Mouse (Mus musculus) forebrain, embryonic 11.5 days (tissue): Measurements from ENCODE around the gene Pm20d1. TPM values are rescaled to one million over a fixed set of nuclear protein-coding genes. Genes with fewer than 3 reads are reported as not detected.

Source experiments
- ATAC-seq: fragments of 200-750 bp; cut with Nextera tagmentation; replicated peaks from 2 replicates; pipeline ENCODE4 v1.8.0; 2017; ENCODE audit warnings: moderate TSS enrichment; ENCODE audit not compliant: low FRiP score
- DNase-seq: peaks from one replicate; pipeline ENCODE4 v3.0.0-alpha.2; 2017; ENCODE audit warnings: low spot score
- H3K27ac ChIP-seq: fragments of 300-500 bp; sonication (generic); 2 replicates; pipeline ENCODE4 v1.5.1; 2014; ENCODE audit warnings: low read depth, low read length
- H3K27me3 ChIP-seq: fragments of 300-500 bp; sonication (generic); 2 replicates; pipeline ENCODE4 v1.6.1; 2014; ENCODE audit warnings: mild to moderate bottlenecking, low read length, mixed read lengths; ENCODE audit not compliant: control insufficient read depth, insufficient read depth
- H3K36me3 ChIP-seq: fragments of 300-500 bp; sonication (generic); 2 replicates; pipeline ENCODE4 v1.6.1; 2014; ENCODE audit warnings: mild to moderate bottlenecking, low read length, moderate library complexity, mixed read lengths; ENCODE audit not compliant: control insufficient read depth, insufficient read depth
- H3K4me1 ChIP-seq: fragments of 300-500 bp; sonication (generic); replicated peaks from 2 replicates; pipeline ENCODE4 v1.6.1; 2014; ENCODE audit warnings: low read length, mixed read lengths; ENCODE audit not compliant: control insufficient read depth, insufficient read depth
- H3K4me2 ChIP-seq: fragments of 300-500 bp; sonication (generic); 2 replicates; pipeline ENCODE4 v1.6.1; 2014; ENCODE audit warnings: low read depth, mild to moderate bottlenecking, low read length, moderate library complexity, mixed read lengths; ENCODE audit not compliant: severe bottlenecking
- H3K4me3 ChIP-seq: fragments of 300-500 bp; sonication (generic); 2 replicates; pipeline ENCODE4 v1.5.1; 2014; ENCODE audit warnings: low read depth, low read length
- H3K9ac ChIP-seq: fragments of 300-500 bp; sonication (generic); 2 replicates; pipeline ENCODE4 v1.6.1; 2014; ENCODE audit warnings: low read length
- H3K9me3 ChIP-seq: fragments of 300-500 bp; sonication (generic); 2 replicates; pipeline ENCODE4 v1.6.1; 2016; ENCODE audit warnings: low read length, mixed read lengths; ENCODE audit not compliant: control insufficient read depth
- WGBS: fragments of 180-500 bp; shearing (Covaris S2); extraction: QIAGEN DNeasy Blood & Tissue Kit; methylation state at CpG from one replicate; pipeline ENCODE4 v1.1.7; 2014; 5-methylcytosine and 5-hydroxymethylcytosine counted together
- polyA plus RNA-seq: library from polyadenylated mRNA; unstranded; fragments of >200 nt; fragmentation: Nextera tagmentation; extraction: Ambion mirVana; gene quantifications from 2 replicates; pipeline ENCODE4 v1.2.1, GENCODE M21; 2014

The Pm20d1 gene
- polyA plus RNA-seq, 1 experiment from 2014 or later = 0.86 TPM

DNA sequence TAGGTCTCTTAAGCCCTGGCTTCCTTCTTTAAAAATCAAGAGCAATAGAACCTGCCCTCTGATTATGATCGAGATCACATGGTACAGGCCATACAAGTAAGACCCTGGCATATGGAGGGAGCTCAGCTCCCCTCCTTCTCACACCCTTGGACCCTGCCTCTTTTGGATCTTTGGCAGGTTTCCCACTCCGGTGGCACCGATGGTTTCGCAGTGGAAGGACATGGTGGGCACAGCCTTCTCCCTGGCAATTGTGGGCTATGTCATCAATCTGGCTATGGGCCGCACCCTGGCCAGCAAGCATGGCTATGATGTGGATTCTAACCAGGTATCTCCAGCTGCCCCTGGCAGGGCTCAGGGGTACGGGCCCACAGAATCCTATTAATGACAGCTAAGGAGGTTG lies 40.0 kb upstream of the Pm20d1 start:
- ATAC-seq = no peak
- no peaks in the 10 kb centered on the region for H3K9me3 ChIP-seq
- H3K4me2 ChIP-seq = no peak overlapping the region
- WGBS = 92% methylated on average over 6 of the region's 6 CpGs
- no peak overlapping the region for H3K9ac ChIP-seq
- no peak overlapping the region for H3K4me3 ChIP-seq
- DNase-seq = no peak
- no peaks in the 10 kb centered on the region for H3K36me3 ChIP-seq
- no peak overlapping the region for H3K27ac ChIP-seq
- H3K27me3 ChIP-seq = no peaks in the 10 kb centered on the region
- no peaks in the 10 kb centered on the region for H3K4me1 ChIP-seq

DNA sequence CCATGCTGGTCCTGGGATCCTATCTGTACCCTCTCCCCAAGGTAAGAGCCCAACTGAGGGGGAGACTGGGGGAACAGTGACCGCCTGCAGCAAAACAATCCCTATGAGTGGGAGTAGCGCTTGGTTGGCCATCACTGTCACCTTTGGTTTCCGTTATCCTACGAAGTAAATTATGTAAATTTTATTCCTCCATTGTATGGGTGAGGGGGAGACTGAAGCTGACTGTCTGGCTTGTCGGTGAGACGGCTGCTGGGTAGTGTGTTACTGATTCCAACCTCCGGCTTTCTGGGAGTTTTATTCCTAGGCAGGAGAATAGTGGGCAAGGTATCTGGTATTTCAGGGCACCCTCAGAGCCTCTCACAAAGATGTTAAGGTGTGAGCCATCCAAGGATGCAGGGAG lies 38.4 kb upstream of the Pm20d1 start:
- DNase-seq = no peak
- no peaks in the 10 kb centered on the region for H3K9me3 ChIP-seq
- no peaks in the 10 kb centered on the region for H3K4me1 ChIP-seq
- no peaks in the 10 kb centered on the region for H3K36me3 ChIP-seq
- no peak overlapping the region for H3K4me3 ChIP-seq
- WGBS = 76% methylated on average over 7 of the region's 7 CpGs
- no peak overlapping the region for H3K9ac ChIP-seq
- H3K27me3 ChIP-seq = no peaks in the 10 kb centered on the region
- no peak for ATAC-seq
- H3K4me2 ChIP-seq = no peak overlapping the region
- H3K27ac ChIP-seq = no peak overlapping the region

DNA sequence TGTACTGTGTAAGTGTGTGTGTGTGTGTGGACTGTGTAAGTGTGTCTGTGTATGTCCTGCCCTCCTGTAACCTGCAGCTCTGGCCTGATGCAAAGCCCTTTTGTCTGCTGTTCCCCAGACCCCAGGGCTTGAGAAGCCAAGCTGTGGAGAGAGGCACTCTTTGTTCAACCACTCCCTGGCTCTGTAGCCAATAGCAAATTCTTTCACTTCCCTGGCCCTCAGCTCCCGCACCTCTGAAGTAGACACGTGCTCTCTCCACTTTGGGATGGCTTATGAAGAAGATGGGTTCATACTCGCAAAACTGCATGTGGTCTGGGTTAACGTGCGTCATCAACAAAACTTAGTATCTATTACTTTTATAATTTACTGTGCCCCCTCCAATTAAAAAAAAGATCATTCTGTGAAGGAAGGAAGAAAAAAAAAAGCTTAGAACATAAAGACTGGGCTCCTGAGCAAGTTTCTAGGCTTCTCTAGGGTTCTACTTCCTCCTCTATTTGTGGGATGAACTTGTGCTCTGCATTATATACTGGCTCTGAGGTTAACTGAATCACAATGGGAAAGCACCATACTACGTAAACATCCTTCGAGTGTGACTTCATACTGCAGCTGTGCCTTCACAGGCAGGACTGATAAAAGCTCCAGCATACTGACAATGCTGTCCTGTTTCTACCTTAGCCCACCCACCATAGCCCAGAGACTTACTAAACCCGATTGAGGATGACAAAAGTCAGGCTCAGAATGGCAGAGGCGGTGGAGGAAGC lies 37.3 kb upstream of the Pm20d1 start:
- ATAC-seq (no peak), DNase-seq (peak; percentile 45)
- Histone ChIP-seq H3K4me1 (no peaks in the 10 kb centered on the region), H3K4me2 (no peak overlapping the region), H3K9me3 (no peaks in the 10 kb centered on the region), H3K36me3 (no peaks in the 10 kb centered on the region), H3K27me3 (no peaks in the 10 kb centered on the region), H3K9ac (no peak overlapping the region), H3K27ac (no peak overlapping the region), H3K4me3 (no peak overlapping the region)
- 70% methylated on average over 9 of the region's 9 CpGs for WGBS

DNA sequence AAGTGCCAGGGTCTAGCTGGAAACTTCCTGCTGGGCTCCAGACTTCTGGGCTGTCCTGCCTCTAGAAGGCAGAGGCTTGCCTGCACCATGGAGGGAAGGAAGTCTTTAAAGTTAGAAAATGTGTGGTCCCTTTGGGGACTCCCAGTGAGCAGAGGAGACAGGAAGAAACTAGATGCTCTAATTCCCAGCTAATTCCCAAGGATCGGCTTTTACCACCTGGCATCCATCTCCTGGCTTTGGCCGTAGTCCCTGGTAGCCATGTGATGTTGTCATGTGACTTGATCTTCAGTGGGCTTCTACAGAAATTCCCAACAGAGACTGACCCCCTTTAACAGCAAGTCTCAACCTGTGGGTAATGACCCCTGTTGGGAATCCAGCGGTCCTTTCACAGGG lies 36.8 kb upstream of the Pm20d1 start:
- WGBS = 89% methylated on average over 3 of the region's 3 CpGs
- ATAC-seq (no peak), DNase-seq (no peak)
- no peaks in the 10 kb centered on the region for H3K27me3 ChIP-seq
- H3K4me1 ChIP-seq = no peaks in the 10 kb centered on the region
- H3K9me3 ChIP-seq = no peaks in the 10 kb centered on the region
- no peak overlapping the region for H3K4me2 ChIP-seq
- no peak overlapping the region for H3K4me3 ChIP-seq
- H3K36me3 ChIP-seq = no peaks in the 10 kb centered on the region
- no peak overlapping the region for H3K9ac ChIP-seq
- no peak overlapping the region for H3K27ac ChIP-seq

DNA sequence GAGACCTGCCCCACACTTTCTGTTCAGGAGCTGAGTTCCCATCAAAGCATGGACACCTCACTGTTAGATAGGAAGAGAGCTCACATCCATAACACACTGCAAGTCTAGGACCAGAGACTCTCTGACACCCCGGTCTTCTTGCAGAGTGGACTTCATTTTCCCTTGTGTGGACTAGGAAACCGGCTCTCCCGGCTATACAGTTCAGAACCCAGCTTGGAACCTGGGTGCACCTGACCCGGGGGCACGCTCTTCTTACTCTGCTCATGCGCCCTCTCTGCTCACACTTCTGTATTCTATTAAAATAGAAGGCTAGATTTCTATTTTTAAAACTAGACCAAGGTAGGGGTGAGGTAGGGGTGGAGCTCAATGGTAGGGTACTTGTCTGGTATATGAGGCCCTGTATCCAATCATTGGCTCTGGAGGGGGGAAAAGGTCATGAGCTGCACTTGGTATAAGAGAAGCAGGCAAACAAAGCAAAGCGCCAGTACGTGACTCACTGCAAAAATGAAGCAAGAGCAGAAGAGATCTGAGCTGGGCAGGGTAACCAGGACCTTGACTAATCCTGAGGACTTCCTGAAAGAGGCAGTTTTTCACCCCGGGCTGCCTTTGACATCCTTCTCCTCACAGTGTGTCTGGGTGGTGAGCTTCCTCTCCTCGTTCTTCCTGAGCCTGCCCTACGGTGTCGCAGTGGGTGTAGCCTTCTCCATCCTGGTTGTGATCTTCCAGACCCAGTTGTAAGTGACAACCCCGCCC lies 35.9 kb upstream of the Pm20d1 start:
- Histone ChIP-seq H3K4me2 (no peak overlapping the region), H3K9ac (no peak overlapping the region), H3K27me3 (no peaks in the 10 kb centered on the region), H3K36me3 (no peaks in the 10 kb centered on the region), H3K27ac (no peak overlapping the region), H3K4me3 (no peak overlapping the region), H3K4me1 (no peaks in the 10 kb centered on the region), H3K9me3 (no peaks in the 10 kb centered on the region)
- DNase-seq = peak; percentile 46
- WGBS = 85% methylated on average over 13 of the region's 13 CpGs
- ATAC-seq = no peak

DNA sequence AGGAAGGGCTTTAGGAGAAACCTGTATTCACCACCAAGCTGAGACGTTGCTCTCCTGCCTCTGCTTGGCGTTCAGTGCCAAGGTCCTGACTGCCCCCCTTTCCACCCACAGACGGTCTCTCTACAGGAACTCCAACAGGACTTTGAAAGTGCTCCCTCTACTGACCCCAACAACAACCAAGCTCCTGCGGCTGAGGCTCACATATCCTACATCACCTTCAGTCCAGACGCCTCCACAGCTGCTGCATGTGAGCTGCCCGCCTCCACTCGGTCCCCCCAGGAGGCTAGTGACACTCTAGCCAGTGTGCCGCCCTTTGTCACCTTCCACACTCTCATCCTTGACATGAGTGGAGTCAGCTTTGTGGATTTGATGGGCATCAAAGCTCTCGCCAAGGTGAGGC lies 33.5 kb upstream of the Pm20d1 start:
- Histone ChIP-seq H3K4me1 (no peaks in the 10 kb centered on the region), H3K27me3 (no peaks in the 10 kb centered on the region), H3K9ac (no peak overlapping the region), H3K9me3 (no peaks in the 10 kb centered on the region), H3K4me3 (no peak overlapping the region), H3K27ac (no peak overlapping the region), H3K4me2 (no peak overlapping the region), H3K36me3 (no peaks in the 10 kb centered on the region)
- peak; percentile 40 for DNase-seq
- WGBS = 59% methylated on average over 9 of the region's 9 CpGs
- no peak for ATAC-seq

DNA sequence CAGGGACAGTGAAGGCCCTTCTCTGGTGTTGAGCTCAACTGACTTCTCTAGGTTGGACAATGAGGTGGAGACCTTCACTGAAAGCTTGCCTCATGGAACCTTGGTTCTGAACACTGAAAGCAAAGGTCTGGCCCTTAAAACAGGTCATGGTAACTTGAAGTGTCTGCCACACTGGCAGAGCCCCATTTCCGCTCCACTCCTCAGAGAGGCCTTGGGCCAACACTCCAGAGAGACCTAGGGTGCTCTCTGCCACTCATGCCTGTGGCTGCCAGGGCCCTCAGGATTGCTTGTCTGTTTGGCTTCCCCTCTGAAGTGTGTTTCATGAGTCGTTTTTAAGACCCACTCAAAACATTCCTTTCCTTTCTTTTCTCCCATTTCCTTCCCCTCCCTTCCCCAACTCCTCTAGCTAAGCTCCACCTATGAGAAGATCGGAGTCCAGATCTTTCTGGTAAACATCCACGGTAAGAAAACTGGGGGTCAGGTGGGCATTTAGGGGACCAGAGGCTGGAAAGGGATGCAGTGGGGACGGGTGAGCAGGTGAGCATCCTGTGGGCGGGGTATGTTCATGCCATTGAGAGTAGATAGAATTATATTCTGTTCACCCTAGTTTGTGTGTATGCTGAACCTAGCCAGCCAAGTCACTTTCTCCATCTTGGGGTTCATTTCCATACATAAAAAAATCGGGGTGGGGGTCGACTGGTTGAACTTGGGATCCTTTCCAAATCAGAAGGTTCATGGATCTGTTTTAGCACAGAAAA lies 32.4 kb upstream of the Pm20d1 start:
- DNase-seq = no peak
- Histone ChIP-seq H3K4me2 (no peak overlapping the region), H3K9me3 (no peaks in the 10 kb centered on the region), H3K27ac (no peak overlapping the region), H3K4me1 (no peaks in the 10 kb centered on the region), H3K27me3 (no peaks in the 10 kb centered on the region), H3K36me3 (no peaks in the 10 kb centered on the region), H3K4me3 (no peak overlapping the region), H3K9ac (no peak overlapping the region)
- no peak for ATAC-seq
- whole genome bisulfite sequencing = 65% methylated on average over 8 of the region's 8 CpGs

DNA sequence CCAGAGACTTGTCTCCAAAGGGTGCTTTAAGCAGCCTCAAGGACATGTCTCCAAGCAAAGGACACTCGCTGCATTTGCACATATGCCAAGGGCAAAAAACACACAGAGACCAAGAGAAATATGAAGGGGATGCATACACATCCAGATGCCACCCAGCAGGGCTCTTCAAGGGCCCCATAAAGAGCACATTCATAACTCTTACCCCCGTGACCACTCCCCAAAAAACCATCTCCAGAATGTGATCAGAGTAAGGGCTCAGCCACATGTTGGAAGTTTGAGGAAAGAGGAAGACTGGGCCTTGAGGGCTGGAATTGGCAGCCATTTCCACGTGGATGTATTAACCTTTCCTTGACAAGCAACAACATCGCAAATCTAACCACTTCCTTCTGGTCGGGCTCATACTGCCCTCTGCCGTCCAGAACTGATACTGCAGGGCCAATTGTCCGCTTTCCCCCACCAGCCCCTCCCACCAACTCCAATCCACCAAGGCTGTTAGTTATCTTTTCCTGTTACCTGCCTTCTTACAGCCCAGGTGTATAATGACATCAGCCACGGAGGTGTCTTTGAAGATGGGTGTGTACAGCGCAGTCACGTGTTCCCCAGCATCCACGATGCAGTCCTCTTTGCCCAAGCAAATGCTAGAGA lies 31.7 kb upstream of the Pm20d1 start:
- 12% methylated on average over 11 of the region's 11 CpGs for WGBS
- Histone ChIP-seq H3K9ac (no peak overlapping the region), H3K4me2 (no peak overlapping the region), H3K27me3 (no peaks in the 10 kb centered on the region), H3K9me3 (no peaks in the 10 kb centered on the region), H3K4me1 (no peaks in the 10 kb centered on the region), H3K36me3 (no peaks in the 10 kb centered on the region), H3K4me3 (no peak overlapping the region), H3K27ac (no peak overlapping the region)
- DNase-seq (peak; percentile 90), ATAC-seq (peak; percentile 44; the same call in 1 of the 2 replicates)
